Mouse (Mus musculus) ES-Bruce4 (cell line): Measurements from ENCODE around the gene Fam83g.

Source experiments
- CTCF ChIP-seq: IDR thresholded peaks from one replicate; pipeline ENCODE4 v1.8.1; 2011; ENCODE audit warnings: low read depth, low read length
- POLR2A ChIP-seq: IDR thresholded peaks from one replicate; pipeline ENCODE4 v1.8.1; 2011; ENCODE audit warnings: low read length; ENCODE audit not compliant: insufficient read depth

GRCm38 (mm10) chr11:61637413-61637812, 46.5 kb upstream of the Fam83g start:
- TF ChIP-seq CTCF (no peak), POLR2A (no peak)
